Mouse (Mus musculus) retina, postnatal 7 days (tissue): Measurements from ENCODE around the gene Dlgap3.

Source experiments
- DNase-seq: peaks from one replicate; pipeline ENCODE4 v3.0.0-alpha.2; 2012; ENCODE audit warnings: low read depth, low spot score

Dlgap3 gene

GRCm38 (mm10) chr4:127215799-127216198, 46.8 kb downstream of the Dlgap3 start:
- DNase-seq: no peak

- DNase-seq: no peak
Measured at GRCm38 (mm10) chr4:127216251-127216651, 47.2 kb downstream of the Dlgap3 start.

- DNase-seq: no peak
Measured at GRCm38 (mm10) chr4:127217048-127217447, 48.0 kb downstream of the Dlgap3 start.

GRCm38 (mm10) chr4:127223291-127223690, 54.3 kb downstream of the Dlgap3 start:
- DNase-seq: no peak

GRCm38 (mm10) chr4:127223755-127224154, 54.8 kb downstream of the Dlgap3 start:
- DNase-seq: no peak

- no peak for DNase-seq
Measured at GRCm38 (mm10) chr4:127224444-127225100, 55.6 kb downstream of the Dlgap3 start.

GRCm38 (mm10) chr4:127226067-127226466, 57.1 kb downstream of the Dlgap3 start:
- no peak for DNase-seq

- no peak for DNase-seq
Measured at GRCm38 (mm10) chr4:127227051-127227673, 58.2 kb downstream of the Dlgap3 start.

- no peak for DNase-seq
Measured at GRCm38 (mm10) chr4:127232028-127232427, 63.0 kb downstream of the Dlgap3 start.

- no peak for DNase-seq
Measured at GRCm38 (mm10) chr4:127232551-127232950, 63.5 kb downstream of the Dlgap3 start.

- DNase-seq: no peak
Measured at GRCm38 (mm10) chr4:127233416-127234125, 64.6 kb downstream of the Dlgap3 start.

GRCm38 (mm10) chr4:127235742-127236487, 66.9 kb downstream of the Dlgap3 start:
- DNase-seq: peak; percentile 82

- DNase-seq: no peak
Measured at GRCm38 (mm10) chr4:127236631-127237030, 67.6 kb downstream of the Dlgap3 start.

- DNase-seq: no peak
Measured at GRCm38 (mm10) chr4:127237271-127237670, 68.3 kb downstream of the Dlgap3 start.

- no peak for DNase-seq
Measured at GRCm38 (mm10) chr4:127242696-127243095, 73.7 kb downstream of the Dlgap3 start.

- peak; percentile 95 for DNase-seq
Measured at GRCm38 (mm10) chr4:127243552-127243951, 74.5 kb downstream of the Dlgap3 start, which contains the start of gene Smim12. TSS of gene Smim12 (plus strand) at chr4:127243784.

GRCm38 (mm10) chr4:127243953-127244352, 74.9 kb downstream of the Dlgap3 start:
- no peak for DNase-seq

GRCm38 (mm10) chr4:127249701-127250349, 80.8 kb downstream of the Dlgap3 start:
- peak; percentile 82 for DNase-seq

- no peak for DNase-seq
Measured at GRCm38 (mm10) chr4:127251963-127252585, 83.1 kb downstream of the Dlgap3 start.

GRCm38 (mm10) chr4:127256739-127257138, 87.7 kb downstream of the Dlgap3 start:
- DNase-seq: no peak
